Mouse (Mus musculus): ENCODE measurements around the gene Acadvl.

The Acadvl gene

GRCm38 (mm10) chr11:70001865-70002264 lies 13.3 kb downstream of the Acadvl start:
- no peak for DNase-seq (ENCODE audit: low spot score)

DNA sequence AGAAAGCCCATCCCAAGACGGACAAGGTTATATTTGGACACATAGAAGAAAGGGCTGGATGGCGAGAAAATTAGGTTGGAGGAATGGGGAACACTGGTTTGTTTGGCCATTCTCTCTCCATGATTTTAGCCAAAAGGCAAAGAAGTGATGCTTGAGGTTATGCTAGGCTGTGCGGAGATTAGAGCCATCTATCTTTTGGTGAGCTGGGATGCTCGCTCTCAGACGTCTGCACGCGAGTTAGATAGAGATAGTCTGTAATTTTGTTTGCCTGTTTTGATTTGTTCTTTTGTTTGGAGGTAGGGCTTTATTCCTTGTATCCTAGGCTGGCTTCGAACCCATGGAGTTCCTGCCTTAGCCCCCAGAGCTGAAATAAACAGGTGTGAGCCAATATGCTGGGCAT lies 14.1 kb downstream of the Acadvl start:
- DNase-seq (ENCODE audit: low spot score): no peak

DNA sequence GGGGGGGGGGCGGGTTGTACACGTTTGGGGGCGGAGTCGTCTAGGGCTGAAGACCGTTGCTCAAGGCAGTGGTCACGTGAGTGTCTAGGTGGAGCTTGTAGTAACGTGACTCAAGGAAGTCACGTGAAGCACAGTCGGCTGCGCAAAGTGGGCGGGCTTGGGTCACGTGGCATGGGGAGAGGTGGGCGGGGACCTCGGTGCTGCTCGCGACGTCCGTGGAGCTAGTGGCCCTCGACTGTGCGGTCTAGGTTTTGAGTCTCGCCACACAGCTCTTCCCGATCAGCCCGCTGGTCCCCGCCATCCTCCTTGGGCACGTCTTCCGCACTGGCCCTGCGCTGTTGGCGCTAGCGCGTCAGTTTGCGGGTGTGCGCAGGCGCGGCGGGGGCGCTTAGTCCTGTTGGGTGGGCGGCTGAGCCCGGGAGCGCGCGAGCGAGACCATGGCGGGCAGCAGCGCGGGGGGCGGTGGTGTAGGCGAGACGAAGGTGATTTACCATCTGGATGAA lies 14.8 kb downstream of the Acadvl start, which contains the start of gene Dvl2:
TSS of gene Dvl2 (plus strand) at position 200 of the 503 bp plus-strand sequence.
- DNase-seq (ENCODE audit: low spot score): peak; percentile 74

- no peak for DNase-seq (ENCODE audit: low spot score)
Observed at GRCm38 (mm10) chr11:69999666-70000065, 15.5 kb downstream of the Acadvl start.

- DNase-seq (ENCODE audit: low spot score): no peak
Observed at GRCm38 (mm10) chr11:69998567-69999491, 16.4 kb downstream of the Acadvl start.

DNA sequence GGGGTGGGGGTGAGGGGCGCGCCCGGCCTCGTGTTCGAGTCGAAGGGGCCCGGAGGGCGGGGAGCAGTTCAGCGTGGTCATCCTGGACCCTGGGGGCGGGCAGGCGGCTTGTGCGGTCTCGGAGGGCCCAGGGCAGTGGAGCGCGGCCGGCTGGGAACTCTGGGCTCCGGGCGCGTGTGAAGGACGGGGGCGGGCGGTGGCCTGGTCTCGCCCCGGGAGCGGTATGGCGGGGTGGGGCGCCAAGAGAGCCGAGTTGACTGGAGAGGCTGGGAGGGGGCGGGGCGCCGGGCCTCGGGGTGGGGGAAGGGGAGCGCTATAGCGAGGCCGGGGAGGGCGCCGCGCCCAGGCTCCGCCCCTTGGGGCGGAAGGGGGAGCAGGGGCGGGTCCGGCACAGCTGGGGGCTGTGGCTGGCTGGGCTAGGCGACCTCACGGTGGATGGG lies 18.1 kb downstream of the Acadvl start:
- peak; percentile 83 for DNase-seq (ENCODE audit: low spot score)

DNA sequence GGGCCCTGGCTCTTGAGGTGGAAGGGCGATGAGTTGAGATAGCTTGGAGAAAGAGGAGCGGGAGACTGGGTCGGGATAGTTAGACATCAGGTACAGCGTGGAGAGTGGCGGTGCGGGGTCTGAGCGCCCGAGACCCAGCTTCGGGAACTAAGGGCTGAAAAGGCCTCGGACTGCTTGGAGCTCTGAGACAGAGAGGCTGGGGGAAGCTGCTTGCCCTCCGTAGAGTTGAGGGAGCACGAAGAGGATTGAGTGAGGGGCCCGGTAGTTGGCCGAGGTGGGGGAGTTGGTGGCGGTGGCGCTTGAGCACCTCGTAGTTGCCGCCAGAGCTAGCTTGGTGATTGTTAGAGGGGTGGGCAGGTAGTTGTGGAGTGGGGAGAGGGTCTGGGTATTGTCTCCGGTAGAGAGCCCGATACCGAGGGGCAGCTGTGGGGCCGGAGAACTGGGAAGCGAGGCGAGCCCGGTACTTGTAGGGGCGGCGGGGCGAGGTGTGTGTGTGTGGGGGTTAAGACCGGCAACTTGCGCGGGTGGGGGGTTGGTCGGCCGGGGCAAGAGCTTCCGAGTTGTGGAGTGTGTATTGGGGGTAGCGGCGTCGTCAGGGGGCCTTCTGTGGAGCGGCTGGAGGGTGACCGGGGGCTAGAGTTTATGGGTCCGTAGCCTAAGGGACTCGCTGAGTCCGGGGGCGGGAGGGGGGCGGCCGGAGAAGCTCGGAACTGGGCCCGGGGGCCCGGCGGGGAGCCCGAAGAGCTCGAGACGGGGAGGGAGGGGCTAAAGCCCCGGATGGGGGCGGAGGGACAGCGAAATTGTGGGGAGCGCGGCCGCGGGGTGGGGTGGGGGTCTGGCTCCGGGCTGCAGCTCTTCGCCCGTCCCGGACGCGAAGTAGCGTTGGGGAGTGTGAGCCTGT lies 18.8 kb downstream of the Acadvl start:
- DNase-seq (ENCODE audit: low spot score): no peak

DNA sequence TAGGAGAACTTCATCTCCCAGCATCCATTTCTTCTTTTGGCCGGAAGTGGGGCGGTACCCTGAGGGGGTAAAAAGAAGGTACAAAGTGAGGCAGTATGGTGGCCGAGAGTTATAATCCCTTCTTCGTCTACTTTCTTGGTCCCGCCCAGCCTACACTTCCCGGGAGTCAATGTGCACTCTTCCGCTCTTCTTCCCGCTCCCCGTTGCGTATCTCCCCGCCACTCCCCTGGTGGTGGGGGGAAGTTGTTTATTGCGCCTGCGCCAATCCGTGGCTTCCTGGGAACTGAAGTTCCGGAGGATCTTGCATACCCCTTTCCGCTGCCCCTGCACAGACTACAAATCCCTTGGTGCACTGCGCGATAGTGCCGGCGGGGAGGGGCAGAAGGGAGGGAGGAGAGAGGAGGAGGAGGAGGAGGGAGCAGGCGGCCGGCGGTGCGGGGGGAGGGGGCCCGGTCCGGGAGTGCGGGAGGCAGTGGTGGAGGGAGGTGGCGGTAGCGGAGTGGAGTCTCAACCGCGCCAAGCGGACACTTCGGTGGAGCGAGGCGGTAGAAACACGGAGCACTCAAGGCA lies 19.7 kb downstream of the Acadvl start, which contains the start of gene Phf23:
TSS of gene Phf23 (plus strand) at position 387 of the 570 bp plus-strand sequence.
- DNase-seq (ENCODE audit: low spot score): peak; percentile 94

DNA sequence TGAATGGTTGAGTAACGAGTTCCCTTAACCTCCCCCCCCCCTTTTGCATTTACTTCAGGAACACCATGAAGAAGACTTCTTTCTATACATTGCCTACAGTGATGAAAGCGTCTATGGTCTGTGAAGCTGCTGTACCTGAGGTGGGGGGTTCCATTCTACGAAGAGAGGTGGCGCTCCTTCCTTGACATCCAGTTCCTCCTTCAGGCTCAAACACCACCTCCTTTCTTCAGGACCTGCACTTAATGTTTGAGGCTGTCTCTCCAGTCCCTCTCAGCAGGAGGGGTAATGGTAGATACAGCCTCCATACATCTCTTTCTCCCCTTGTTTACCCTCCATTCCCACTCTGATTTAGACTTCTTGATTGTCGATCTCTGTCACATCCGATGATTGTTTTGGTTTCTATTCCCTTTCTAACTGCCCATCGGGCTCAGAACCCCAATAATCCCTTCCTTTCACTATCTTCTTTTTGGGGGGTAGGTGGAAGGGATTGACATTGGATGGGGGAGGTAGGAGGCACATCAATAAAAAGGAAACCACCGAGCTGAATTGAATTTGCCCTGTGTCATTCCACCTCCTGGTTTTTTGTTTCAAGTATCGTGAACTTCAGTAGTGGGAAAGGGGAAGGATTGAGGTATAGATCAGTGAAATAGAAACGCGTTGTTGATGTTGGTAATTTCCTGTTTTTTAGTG lies 20.7 kb downstream of the Acadvl start:
- DNase-seq (ENCODE audit: low spot score): no peak

DNA sequence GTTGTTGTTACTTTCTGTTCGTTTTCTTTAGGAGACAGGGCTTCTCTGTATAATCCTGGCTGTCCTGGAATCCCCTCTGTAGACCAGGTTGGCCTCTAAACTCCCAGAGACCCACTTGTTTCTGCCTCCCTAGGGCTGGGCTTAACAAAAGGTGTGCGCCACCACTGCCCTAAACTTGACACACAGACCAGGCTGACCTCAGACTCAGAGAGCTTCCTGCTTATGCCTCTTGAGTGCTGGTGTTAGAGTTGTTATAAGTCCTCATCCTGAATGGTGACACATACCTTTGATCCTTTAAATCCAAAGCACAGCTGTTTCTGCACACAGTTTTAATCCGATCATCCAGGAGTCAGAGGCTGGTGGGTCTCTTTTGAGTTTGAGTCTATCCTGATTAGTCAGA lies 22.3 kb downstream of the Acadvl start:
- DNase-seq (ENCODE audit: low spot score): no peak

- DNase-seq (ENCODE audit: low spot score): no peak
Observed at GRCm38 (mm10) chr11:69992396-69992795, 22.8 kb downstream of the Acadvl start.

DNA sequence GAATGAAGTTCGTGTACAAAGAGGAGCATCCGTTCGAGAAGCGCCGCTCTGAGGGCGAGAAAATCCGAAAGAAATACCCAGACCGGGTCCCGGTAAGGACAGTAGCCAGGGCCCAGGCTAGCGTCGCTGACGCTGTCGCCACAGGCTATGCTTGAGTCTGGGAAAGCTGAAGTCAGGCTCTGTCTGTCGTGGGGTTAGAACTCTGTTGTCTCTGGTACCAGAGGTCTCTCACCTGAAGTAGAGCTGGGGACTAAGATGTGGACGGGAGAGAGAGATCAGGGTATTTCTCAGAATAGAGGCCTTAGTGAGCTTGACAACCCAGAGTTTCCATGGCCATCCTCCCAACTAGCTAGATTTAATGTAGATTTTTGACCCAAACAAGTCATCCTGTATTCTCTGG lies 23.5 kb downstream of the Acadvl start:
- no peak for DNase-seq (ENCODE audit: low spot score)

DNA sequence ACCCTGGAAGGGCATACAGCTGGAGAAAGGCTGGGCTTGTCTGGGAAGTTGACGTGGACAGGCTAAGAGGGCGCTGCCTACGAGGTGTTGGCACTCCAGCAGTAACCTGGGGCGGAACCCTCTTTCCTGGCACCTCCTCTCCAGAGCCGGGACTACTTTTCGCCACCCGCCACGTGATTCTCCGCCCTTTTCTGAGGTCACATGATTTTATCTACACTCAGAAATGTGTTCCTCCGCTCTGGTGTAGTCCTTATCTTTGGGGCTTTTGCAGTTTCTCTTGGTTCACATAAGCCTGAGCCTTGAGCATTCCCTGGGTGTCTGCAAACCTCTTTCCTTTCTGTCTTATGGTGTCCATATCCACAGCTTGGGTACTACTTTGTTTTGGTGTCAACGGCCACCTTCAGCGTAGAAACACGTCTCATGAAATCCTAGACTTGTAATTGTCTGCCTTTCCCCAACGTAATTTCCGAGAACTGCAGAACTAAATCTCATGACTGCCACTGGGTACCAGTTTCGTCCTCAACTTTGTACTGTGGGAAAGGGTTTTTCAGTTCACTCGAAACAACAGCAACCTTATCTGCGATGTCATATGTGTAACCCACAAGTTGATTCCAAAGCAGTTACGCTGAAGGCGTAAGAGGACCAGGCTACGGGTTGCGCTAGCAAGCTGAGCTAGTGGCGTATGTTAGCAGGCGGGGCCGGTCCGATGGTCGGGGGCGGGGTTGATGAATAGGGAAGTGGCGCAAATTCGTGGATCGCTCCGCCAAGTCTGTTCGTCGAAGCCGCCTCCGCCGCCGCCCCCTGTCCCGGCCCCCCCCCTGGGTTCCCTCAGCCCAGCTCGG lies 24.1 kb downstream of the Acadvl start, which contains the start of gene Gabarap:
TSS of gene Gabarap (plus strand) at position 294 of the 842 bp plus-strand sequence.
- peak; percentile 95 for DNase-seq (ENCODE audit: low spot score)

DNA sequence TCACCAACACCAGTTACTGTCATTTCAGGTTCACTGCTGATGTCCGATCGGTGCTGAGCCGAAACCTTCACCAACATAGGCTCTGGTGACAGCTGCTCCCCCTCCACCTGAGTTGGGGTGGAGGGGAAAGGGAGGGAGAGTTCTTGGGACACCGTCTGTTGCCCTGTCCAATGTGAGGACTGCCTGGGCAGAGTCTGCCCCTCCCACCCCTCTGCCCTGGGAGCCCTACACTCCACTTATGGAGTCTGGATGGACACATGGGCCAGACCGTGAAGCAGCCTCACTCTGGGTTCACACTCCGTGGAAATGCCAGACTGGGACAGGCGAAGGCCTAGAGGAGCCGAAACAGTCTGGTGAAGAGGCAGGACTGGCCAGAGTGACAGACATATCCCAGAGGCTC lies 25.3 kb downstream of the Acadvl start:
- DNase-seq (ENCODE audit: low spot score): no peak

- DNase-seq (ENCODE audit: low spot score): no peak
Observed at GRCm38 (mm10) chr11:69984431-69984830, 30.8 kb downstream of the Acadvl start.

- DNase-seq (ENCODE audit: low spot score): no peak
Observed at GRCm38 (mm10) chr11:69983377-69983776, 31.8 kb downstream of the Acadvl start.

DNA sequence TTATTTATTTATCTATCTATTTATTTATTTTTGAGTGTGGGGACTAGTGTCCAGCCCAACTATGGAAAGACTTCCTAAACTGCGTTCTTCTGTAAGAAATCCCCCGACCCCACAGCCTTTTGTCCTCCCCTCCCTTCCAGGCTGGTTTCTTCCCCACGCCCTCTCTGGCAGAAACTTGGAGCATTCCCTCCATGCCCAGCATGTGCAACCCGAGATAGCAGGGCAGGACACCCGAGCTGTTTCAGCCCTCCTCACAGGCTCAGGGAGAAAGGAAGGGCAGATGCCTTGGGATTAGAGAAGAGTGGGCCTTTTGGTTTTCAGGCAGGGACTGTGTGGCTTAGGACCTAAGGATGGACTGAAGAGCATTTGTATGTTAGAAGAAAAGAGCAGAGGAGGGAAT lies 32.3 kb downstream of the Acadvl start:
- no peak for DNase-seq (ENCODE audit: low spot score)

DNA sequence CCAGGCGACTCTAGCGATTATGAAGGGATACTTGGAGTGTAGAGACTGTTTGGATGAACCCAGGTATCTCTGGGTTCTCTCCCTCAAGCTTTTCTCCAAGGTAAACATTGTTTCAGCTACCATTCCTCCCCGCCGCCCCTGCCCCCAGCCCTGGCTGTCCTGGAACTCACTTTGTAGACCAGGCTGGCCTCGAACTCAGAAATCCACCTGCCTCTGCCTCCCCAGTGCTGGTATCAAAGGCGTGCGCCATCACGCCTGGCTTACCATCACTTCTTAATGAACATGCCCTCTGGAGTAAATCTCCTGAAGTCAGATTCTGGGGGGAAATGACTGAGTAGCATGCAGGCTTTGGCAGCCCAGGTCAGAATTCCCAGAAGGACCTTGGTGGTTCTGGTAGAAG lies 33.0 kb downstream of the Acadvl start, which contains the start of gene Elp5:
TSS of gene Elp5 (minus strand) at position 293 of the 400 bp plus-strand sequence.
- no peak for DNase-seq (ENCODE audit: low spot score)

DNA sequence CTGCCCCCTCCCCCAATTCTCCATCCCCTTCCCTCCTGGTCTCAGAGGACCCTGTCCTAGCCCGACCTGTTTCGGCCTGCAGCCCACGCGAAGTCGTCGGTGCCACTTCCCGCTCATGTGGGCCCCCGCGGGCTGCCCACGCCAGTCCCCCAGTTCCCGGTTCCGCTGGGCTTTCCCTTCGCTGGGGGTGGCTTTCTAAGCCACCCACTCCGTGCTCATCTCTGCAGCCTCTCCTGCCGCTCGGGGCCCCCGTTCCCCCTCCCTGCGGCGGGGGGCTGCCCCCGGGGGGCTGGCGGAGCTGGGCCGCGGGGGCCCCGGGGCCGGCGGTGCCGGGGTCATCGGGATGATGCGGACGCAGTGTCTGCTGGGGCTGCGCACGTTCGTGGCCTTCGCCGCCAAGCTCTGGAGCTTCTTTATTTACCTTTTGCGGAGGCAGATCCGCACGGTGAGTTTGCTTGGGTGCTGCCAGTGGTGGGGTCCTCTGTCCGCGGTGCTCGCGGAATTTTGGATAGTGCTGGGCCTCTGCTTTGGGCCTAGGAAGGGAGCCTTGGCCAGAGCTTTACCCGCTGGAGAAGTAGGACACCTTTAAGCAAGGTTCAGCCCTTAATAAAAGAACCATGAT lies 34.0 kb downstream of the Acadvl start, which contains the start of gene Ctdnep1:
TSS of gene Ctdnep1 (plus strand) at position 16 of the 622 bp plus-strand sequence.
- DNase-seq (ENCODE audit: low spot score): no peak

All from ovary, postnatal 14 days (tissue).